Mouse (Mus musculus) CH12.LX (cell line): ENCODE data around the gene Brd3. TPM values are rescaled to one million over a fixed set of nuclear protein-coding genes. Genes with fewer than 3 reads are reported as not detected.
A peak's percentile ranks its signal among the peaks of the same experiment; 100 is the strongest.

Experiments
- DNase-seq: peaks from one replicate; pipeline ENCODE4 v3.0.0-alpha.2; 2013; ENCODE audit errors: extremely low read depth
- H3K27ac ChIP-seq: 2 replicates; pipeline ENCODE4 v1.5.1; 2012; ENCODE audit warnings: low read depth, mild to moderate bottlenecking, control low read depth, moderate library complexity; ENCODE audit not compliant: insufficient read depth
- H3K27me3 ChIP-seq: replicated peaks from 2 replicates; pipeline ENCODE3; 2012; ENCODE audit warnings: inconsistent platforms
- H3K36me3 ChIP-seq, 2 experiments: replicated peaks in 1 of 2; 2 replicates each; pipeline versions ENCODE3 to v1.6.1; 2012; ENCODE audit warnings: inconsistent platforms in 1 of 2, low read length in 1 of 2, mild to moderate bottlenecking in 1 of 2, mixed read lengths in 1 of 2, moderate library complexity in 1 of 2; ENCODE audit not compliant: control insufficient read depth in 1 of 2, insufficient read depth in 1 of 2
- H3K4me1 ChIP-seq, 2 experiments: 2 replicates each; pipeline ENCODE4 v1.6.1; 2012; ENCODE audit warnings: inconsistent platforms in 1 of 2, moderate library complexity in 1 of 2; ENCODE audit not compliant: insufficient read depth in 2 of 2, control insufficient read depth in 1 of 2
- H3K4me2 ChIP-seq: 2 replicates; pipeline ENCODE4 v1.6.1; 2012; ENCODE audit warnings: low read depth, mild to moderate bottlenecking, control low read depth; ENCODE audit not compliant: poor library complexity, insufficient read depth, severe bottlenecking
- H3K4me3 ChIP-seq, 3 experiments: fragments of 150-350 bp in 1 of 3; sonication (generic) in 1 of 3; replicated peaks in 1 of 3; 2 replicates each; pipeline versions ENCODE3 to v1.5.1; 2011 to 2012; ENCODE audit warnings: low read depth in 2 of 3, low read length in 2 of 3, mild to moderate bottlenecking in 2 of 3, moderate library complexity in 2 of 3, control low read depth in 1 of 3, improper control_type of control experiment in 1 of 3, inconsistent platforms in 1 of 3, mixed read lengths in 1 of 3; ENCODE audit not compliant: poor library complexity in 1 of 3
- H3K79me2 ChIP-seq: replicated peaks from 2 replicates; pipeline ENCODE4 v1.6.1; 2012; ENCODE audit warnings: mild to moderate bottlenecking, moderate library complexity; ENCODE audit not compliant: control insufficient read depth, poor library complexity, insufficient read depth, severe bottlenecking; ENCODE audit errors: extremely low read depth
- H3K9ac ChIP-seq: 2 replicates; pipeline ENCODE4 v1.6.1; 2012; ENCODE audit warnings: low read depth, mild to moderate bottlenecking, control low read depth, moderate library complexity; ENCODE audit not compliant: insufficient read depth
- H3K9me3 ChIP-seq: replicated peaks from 2 replicates; pipeline ENCODE3; 2012; ENCODE audit warnings: low read length, inconsistent platforms, mixed read lengths
- BHLHE40 ChIP-seq: IDR thresholded peaks from 2 replicates; pipeline ENCODE4 v1.6.1; 2011; ENCODE audit warnings: mild to moderate bottlenecking, low read depth, low read length, improper control_type of control experiment
- CHD1 ChIP-seq: IDR thresholded peaks from 2 replicates; pipeline ENCODE4 v1.6.1; 2012; ENCODE audit warnings: low read depth, low read length, improper control_type of control experiment, inconsistent platforms
- CHD2 ChIP-seq: IDR thresholded peaks from 2 replicates; pipeline ENCODE4 v1.6.1; 2011; ENCODE audit warnings: low read length, improper control_type of control experiment
- CTCF ChIP-seq, 2 experiments: IDR thresholded peaks in 1 of 2; conservative IDR thresholded peaks in 1 of 2; 2 replicates each; pipeline ENCODE4 v1.5.1; 2011 to 2012; ENCODE audit warnings: low read depth in 2 of 2, low read length in 2 of 2, improper control_type of control experiment in 1 of 2, inconsistent platforms in 1 of 2, mild to moderate bottlenecking in 1 of 2, moderate library complexity in 1 of 2
- ELF1 ChIP-seq: IDR thresholded peaks from 2 replicates; pipeline ENCODE4 v1.6.1; 2014; ENCODE audit warnings: low read depth, mild to moderate bottlenecking, inconsistent platforms, low read length, improper control_type of control experiment
- EP300 ChIP-seq: IDR thresholded peaks from 2 replicates; pipeline ENCODE4 v1.6.1; 2011; ENCODE audit warnings: low read length, improper control_type of control experiment
- KAT2A ChIP-seq: IDR thresholded peaks from 2 replicates; pipeline ENCODE4 v1.6.1; 2012; ENCODE audit warnings: low read length, improper control_type of control experiment, inconsistent platforms; ENCODE audit not compliant: insufficient replicate concordance
- MAFK ChIP-seq: IDR thresholded peaks from 2 replicates; pipeline ENCODE4 v1.6.1; 2011; ENCODE audit warnings: low read length, improper control_type of control experiment; ENCODE audit not compliant: insufficient replicate concordance
- MAZ ChIP-seq: IDR thresholded peaks from 2 replicates; pipeline ENCODE4 v1.6.1; 2012; ENCODE audit warnings: low read depth, mild to moderate bottlenecking, inconsistent platforms, low read length, improper control_type of control experiment, moderate library complexity
- MEF2A ChIP-seq: IDR thresholded peaks from 2 replicates; pipeline ENCODE4 v1.6.1; 2014; ENCODE audit warnings: low read depth, mild to moderate bottlenecking, inconsistent platforms, low read length, improper control_type of control experiment, borderline replicate concordance
- MXI1 ChIP-seq: IDR thresholded peaks from 2 replicates; pipeline ENCODE4 v1.6.1; 2011; ENCODE audit warnings: mild to moderate bottlenecking, low read depth, low read length, improper control_type of control experiment
- MYC ChIP-seq: IDR thresholded peaks from 2 replicates; pipeline ENCODE4 v1.6.1; 2011; ENCODE audit warnings: low read depth, mild to moderate bottlenecking, improper control_type of control experiment, low read length
- NRF1 ChIP-seq: IDR thresholded peaks from 2 replicates; pipeline ENCODE4 v1.6.1; 2014; ENCODE audit warnings: low read depth, mild to moderate bottlenecking, inconsistent platforms, low read length, improper control_type of control experiment, moderate library complexity
- PAX5 ChIP-seq: IDR thresholded peaks from 2 replicates; pipeline ENCODE4 v1.6.1; 2012; ENCODE audit warnings: low read length, inconsistent platforms, mixed read lengths
- POLR2A ChIP-seq: IDR thresholded peaks from 2 replicates; pipeline ENCODE4 v1.6.1; 2011; ENCODE audit warnings: low read depth, mild to moderate bottlenecking, improper control_type of control experiment, low read length
- POLR2AphosphoS2 ChIP-seq: IDR thresholded peaks from 2 replicates; pipeline ENCODE4 v1.6.1; 2011; ENCODE audit warnings: low read depth, low read length, improper control_type of control experiment
- RAD21 ChIP-seq: IDR thresholded peaks from 2 replicates; pipeline ENCODE4 v1.6.1; 2011; ENCODE audit warnings: low read depth, mild to moderate bottlenecking, low read length, improper control_type of control experiment, moderate library complexity
- SIN3A ChIP-seq: IDR thresholded peaks from 2 replicates; pipeline ENCODE4 v1.6.1; 2012; ENCODE audit warnings: low read length, improper control_type of control experiment, inconsistent platforms
- SMC3 ChIP-seq: IDR thresholded peaks from 2 replicates; pipeline ENCODE4 v1.6.1; 2011; ENCODE audit warnings: low read depth, low read length, improper control_type of control experiment
- ZKSCAN1 ChIP-seq: IDR thresholded peaks from 2 replicates; pipeline ENCODE4 v1.6.1; 2012; ENCODE audit warnings: low read depth, inconsistent platforms, low read length, improper control_type of control experiment, borderline replicate concordance
- dilution Hi-C: fragments of 300-500 bp; cut with MboI; formaldehyde crosslinking; loops from 2 replicates; pipeline ENCODE4 v1.14.3; 2020; ENCODE audit warnings: low sequenced_read_pairs; ENCODE audit not compliant: extremely low pct_unique_long_range_greater_than_20kb, extremely low pct_ligation_motif_present
- in situ Hi-C: fragments of 300-500 bp; cut with MboI; formaldehyde crosslinking; loops from 3 replicates; pipeline ENCODE4 v1.14.3; 2019; ENCODE audit warnings: low sequenced_read_pairs, low pct_ligation_motif_present, low pct_unique_long_range_greater_than_20kb, mixed read lengths
- polyA plus RNA-seq: library from polyadenylated mRNA; unstranded; fragments of >175 nt; gene quantifications from 2 replicates; pipeline ENCODE4 v1.2.1, GENCODE M21; 2012; ENCODE audit warnings: low read depth; ENCODE audit not compliant: insufficient read length
- total RNA-seq, 2 experiments: library from RNA; depleted of rRNA; stranded (reverse); fragments of 300-350 nt in 1 of 2; fragments of >200 nt in 1 of 2; gene quantifications; 2 replicates each; pipeline ENCODE4 v1.2.3; 2012 to 2014

The Brd3 gene
- total and polyA plus RNA-seq, 3 experiments, result 2.5 to 17.1 (median 6.6) TPM

DNA sequence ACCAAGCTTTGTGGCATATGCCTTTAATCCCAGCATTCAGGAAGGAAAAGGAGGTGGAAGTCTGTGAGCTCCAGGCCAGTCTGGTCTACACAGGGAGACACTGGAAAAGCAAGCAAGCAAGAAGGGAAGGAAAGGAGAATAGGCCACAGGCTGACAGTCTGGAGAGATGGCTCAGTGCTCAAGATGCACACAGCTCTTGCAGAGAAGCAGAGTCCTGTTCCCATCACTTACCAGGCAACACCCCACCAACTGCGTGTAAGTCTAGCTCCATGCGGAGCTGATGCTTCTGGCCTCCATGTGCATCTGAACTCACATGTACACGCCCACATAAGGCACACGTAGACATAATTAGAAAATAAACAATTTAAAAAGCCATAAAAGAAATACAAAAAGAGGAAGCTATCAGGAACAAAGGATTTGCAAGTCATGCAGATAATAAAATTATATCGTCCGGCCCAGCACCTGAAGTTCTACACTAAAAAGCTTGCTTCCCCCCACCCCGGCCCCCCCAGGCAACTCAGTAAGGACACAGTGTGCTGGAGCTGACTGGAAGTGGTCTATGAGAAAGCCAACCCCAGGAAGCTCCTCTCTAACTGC, 25.1 kb downstream of the Brd3 start:
- no peak for DNase-seq
- no peak overlapping the region for H3K27ac ChIP-seq

DNA sequence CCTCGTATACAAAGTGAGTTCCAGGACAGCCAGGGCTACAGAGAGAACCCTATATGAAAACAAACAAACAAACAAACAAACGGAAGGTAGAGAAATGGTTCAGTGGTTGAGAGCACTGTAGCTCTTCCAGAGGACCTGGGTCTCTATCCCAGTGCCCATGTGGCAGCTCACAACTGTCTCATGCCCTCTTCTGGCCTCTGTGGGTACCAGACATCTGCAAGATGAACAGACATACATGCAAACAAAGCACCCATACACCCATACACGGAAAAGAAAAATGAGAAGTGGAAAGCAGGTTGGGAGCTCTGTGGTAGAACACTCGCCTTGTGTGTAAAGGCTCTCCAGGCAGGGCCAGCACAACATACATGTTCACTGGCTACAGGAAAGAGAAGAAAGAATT, 27.1 kb downstream of the Brd3 start:
- DNase-seq, result peak; percentile 53
- Histone ChIP-seq H3K4me3 (no peak overlapping the region), H3K9ac (no peak overlapping the region), H3K27me3 (no peaks in the 10 kb centered on the region), H3K27ac (no peak overlapping the region), H3K79me2 (no peaks in the 10 kb centered on the region), H3K36me3 (no peaks in the 10 kb centered on the region)
- in situ Hi-C loops, result no loop called here
- TF ChIP-seq RAD21, result peak; percentile 51
- TF ChIP-seq SMC3, result peak; percentile 49
- TF ChIP-seq MYC, result peak; percentile 49; the same call in 1 of the 2 replicates
- TF ChIP-seq CTCF (conservative IDR thresholded peaks at IDR 0.05 in 1 of 2, IDR thresholded peaks at IDR 0.05 in 1 of 2; ENCODE audit: low read depth in 2 of 2, low read length in 2 of 2), result peak in 1 of 2 experiments; percentile 58; a peak in 2 of 4 replicates
- no peak for TF ChIP-seq CHD1
- TF ChIP-seq POLR2AphosphoS2, result no peak
- no peak for TF ChIP-seq MEF2A
- TF ChIP-seq, all 38 proteins: peak for 4
- Histone ChIP-seq H3K4me2 (no peak overlapping the region), H3K9me3 (no peaks in the 10 kb centered on the region), H3K4me1 (peaks cover 6 to 18% of the 10 kb centered on the region in 2 experiments)
- dilution Hi-C loops, result no loop called here

More for the DNA sequence above, 25.1 kb downstream of the Brd3 start:
- Histone ChIP-seq H3K4me1 (peaks cover 3 to 15% of the 10 kb centered on the region in 2 experiments), H3K9me3 (no peaks in the 10 kb centered on the region), H3K4me2 (no peak overlapping the region), H3K27me3 (no peaks in the 10 kb centered on the region), H3K36me3 (no peaks in the 10 kb centered on the region), H3K4me3 (no peak overlapping the region), H3K79me2 (no peaks in the 10 kb centered on the region), H3K9ac (no peak overlapping the region)
- dilution Hi-C loops (no loop called here), in situ Hi-C loops (no loop called here)
- TF ChIP-seq RAD21, result no peak

DNA sequence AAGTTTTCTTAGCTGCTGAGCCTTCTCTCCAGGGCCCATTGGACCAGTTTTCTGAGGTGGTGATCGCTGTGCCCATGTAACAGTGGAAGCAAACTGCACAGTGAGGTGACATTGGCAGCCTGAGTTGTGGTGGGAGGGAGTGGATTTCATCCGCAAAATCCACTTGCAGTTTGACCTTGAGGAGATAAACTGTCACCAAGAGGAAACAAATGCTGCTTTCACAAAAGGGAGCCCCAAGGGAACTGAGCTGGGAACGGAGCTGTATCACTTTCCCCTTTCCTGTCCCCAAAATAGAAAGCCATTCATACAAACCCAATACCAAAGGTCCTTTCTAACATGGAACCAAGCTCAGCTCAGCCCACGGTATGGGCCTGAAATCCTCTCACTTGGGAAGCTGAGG, 27.6 kb downstream of the Brd3 start:
- Histone ChIP-seq H3K79me2 (no peaks in the 10 kb centered on the region), H3K27ac (no peak overlapping the region), H3K27me3 (no peaks in the 10 kb centered on the region), H3K36me3 (no peaks in the 10 kb centered on the region), H3K4me2 (no peak overlapping the region), H3K9me3 (no peaks in the 10 kb centered on the region), H3K4me1 (peaks cover 6 to 18% of the 10 kb centered on the region in 2 experiments), H3K9ac (no peak overlapping the region), H3K4me3 (no peak overlapping the region)
- in situ Hi-C loops, result no loop called here
- no peak for DNase-seq
- dilution Hi-C loops, result no loop called here
- no peak for TF ChIP-seq KAT2A
- no peak for TF ChIP-seq CHD1
- TF ChIP-seq SIN3A, result no peak
- TF ChIP-seq ELF1, result no peak
- no peak for TF ChIP-seq EP300
- no peak for TF ChIP-seq NRF1
- no peak for TF ChIP-seq ZKSCAN1
- no peak for TF ChIP-seq MXI1
- no peak for TF ChIP-seq MAFK
- no peak for TF ChIP-seq CHD2
- TF ChIP-seq PAX5, result no peak
- no peak for TF ChIP-seq MAZ
- no peak for TF ChIP-seq POLR2A
- TF ChIP-seq BHLHE40, result no peak
